Mouse (Mus musculus): ENCODE data around the gene Gna11. TPM values are rescaled to one million over a fixed set of nuclear protein-coding genes. Genes with fewer than 3 reads are reported as not detected.

The Gna11 gene
- polyA plus RNA-seq, 1 experiment from 2014 or later: 101 TPM

GRCm38 (mm10) chr10:81575695-81576094, 30.7 kb upstream of the Gna11 start:
- H3K27ac ChIP-seq (ENCODE audit: low read length): no peak overlapping the region; the same call in 1 of the 2 replicates
- 4% methylated on average over 6 of the region's 6 CpGs for WGBS
- no peaks in the 10 kb centered on the region for H3K36me3 ChIP-seq (ENCODE audit: control insufficient read depth, insufficient read depth, low read length)
- H3K9ac ChIP-seq (ENCODE audit: low read length): peak overlapping the region; percentile 76
- peaks cover 38% of the 10 kb centered on the region for H3K4me1 ChIP-seq (ENCODE audit: control insufficient read depth, insufficient read depth, low read length)
- H3K27me3 ChIP-seq (ENCODE audit: control insufficient read depth, insufficient read depth, low read length): no peaks in the 10 kb centered on the region
- ATAC-seq (ENCODE audit: insufficient read depth, low FRiP score): no peak
- peak overlapping the region; percentile 64 for H3K4me3 ChIP-seq (replicated peaks; ENCODE audit: low read length)
- H3K4me2 ChIP-seq (ENCODE audit: low read depth, low read length): peak overlapping the region; percentile 75
- no peaks in the 10 kb centered on the region for H3K9me3 ChIP-seq (replicated peaks; ENCODE audit: control insufficient read depth, low read length)

- Histone ChIP-seq H3K9me3 (replicated peaks; ENCODE audit: control insufficient read depth, low read length) (no peaks in the 10 kb centered on the region), H3K27ac (ENCODE audit: low read length) (peak overlapping the region; percentile 52; the same call in 1 of the 2 replicates), H3K27me3 (ENCODE audit: control insufficient read depth, insufficient read depth, low read length) (no peaks in the 10 kb centered on the region), H3K36me3 (ENCODE audit: control insufficient read depth, insufficient read depth, low read length) (no peaks in the 10 kb centered on the region), H3K4me3 (replicated peaks; ENCODE audit: low read length) (peak overlapping the region; percentile 64), H3K4me1 (ENCODE audit: control insufficient read depth, insufficient read depth, low read length) (peaks cover 40% of the 10 kb centered on the region), H3K4me2 (ENCODE audit: low read depth, low read length) (peak overlapping the region; percentile 75), H3K9ac (ENCODE audit: low read length) (peak overlapping the region; percentile 76)
- no peak for ATAC-seq (ENCODE audit: insufficient read depth, low FRiP score)
- WGBS: 1% methylated on average over 29 of the region's 30 CpGs
Observed at GRCm38 (mm10) chr10:81575208-81575631, 30.2 kb upstream of the Gna11 start.

- 20% methylated on average over 10 of the region's 10 CpGs for WGBS
- ATAC-seq (ENCODE audit: insufficient read depth, low FRiP score): no peak
Observed at GRCm38 (mm10) chr10:81574081-81575056, 29.4 kb upstream of the Gna11 start, which contains the start of gene Tle2. Gene Tle2, plus strand, starts transcription at chr10:81574561.

GRCm38 (mm10) chr10:81572975-81573374, 28.0 kb upstream of the Gna11 start:
- Histone ChIP-seq H3K9me3 (replicated peaks; ENCODE audit: control insufficient read depth, low read length) (no peaks in the 10 kb centered on the region), H3K4me3 (replicated peaks; ENCODE audit: low read length) (no peak overlapping the region), H3K27me3 (ENCODE audit: control insufficient read depth, insufficient read depth, low read length) (no peaks in the 10 kb centered on the region), H3K4me1 (ENCODE audit: control insufficient read depth, insufficient read depth, low read length) (peaks cover 58% of the 10 kb centered on the region), H3K27ac (ENCODE audit: low read length) (peak overlapping the region; percentile 55), H3K36me3 (ENCODE audit: control insufficient read depth, insufficient read depth, low read length) (no peaks in the 10 kb centered on the region), H3K4me2 (ENCODE audit: low read depth, low read length) (peak overlapping the region; percentile 71; the same call in 1 of the 2 replicates), H3K9ac (ENCODE audit: low read length) (no peak overlapping the region)
- 17% methylated on average over 9 of the region's 9 CpGs for WGBS
- no peak for ATAC-seq (ENCODE audit: insufficient read depth, low FRiP score)

More at GRCm38 (mm10) chr10:81574081-81575056, 29.4 kb upstream of the Gna11 start, which contains the start of gene Tle2:
- Histone ChIP-seq H3K4me2 (ENCODE audit: low read depth, low read length) (peak within 1 kb of the TSS; percentile 75), H3K9me3 (replicated peaks; ENCODE audit: control insufficient read depth, low read length) (no peaks in the 10 kb centered on the region), H3K36me3 (ENCODE audit: control insufficient read depth, insufficient read depth, low read length) (no peaks in the 10 kb centered on the region), H3K27ac (ENCODE audit: low read length) (peak within 1 kb of the TSS; percentile 52; the same call in 1 of the 2 replicates), H3K4me1 (ENCODE audit: control insufficient read depth, insufficient read depth, low read length) (peaks cover 45% of the 10 kb centered on the region), H3K9ac (ENCODE audit: low read length) (peak within 1 kb of the TSS; percentile 76), H3K27me3 (ENCODE audit: control insufficient read depth, insufficient read depth, low read length) (no peaks in the 10 kb centered on the region), H3K4me3 (replicated peaks; ENCODE audit: low read length) (peak within 1 kb of the TSS; percentile 64)

- H3K4me3 ChIP-seq (replicated peaks; ENCODE audit: low read length): peak overlapping the region; percentile 53
- 16% methylated on average over 9 of the region's 9 CpGs for WGBS
- no peaks in the 10 kb centered on the region for H3K9me3 ChIP-seq (replicated peaks; ENCODE audit: control insufficient read depth, low read length)
- H3K4me2 ChIP-seq (ENCODE audit: low read depth, low read length): peak overlapping the region; percentile 71
- H3K36me3 ChIP-seq (ENCODE audit: control insufficient read depth, insufficient read depth, low read length): no peaks in the 10 kb centered on the region
- ATAC-seq (ENCODE audit: insufficient read depth, low FRiP score): no peak
- H3K4me1 ChIP-seq (ENCODE audit: control insufficient read depth, insufficient read depth, low read length): peaks cover 58% of the 10 kb centered on the region
- peak overlapping the region; percentile 61 for H3K9ac ChIP-seq (ENCODE audit: low read length)
- H3K27ac ChIP-seq (ENCODE audit: low read length): peak overlapping the region; percentile 73
- no peaks in the 10 kb centered on the region for H3K27me3 ChIP-seq (ENCODE audit: control insufficient read depth, insufficient read depth, low read length)
Observed at GRCm38 (mm10) chr10:81572133-81572671, 27.2 kb upstream of the Gna11 start.

- H3K4me1 ChIP-seq (ENCODE audit: control insufficient read depth, insufficient read depth, low read length): peaks cover 58% of the 10 kb centered on the region
- no peaks in the 10 kb centered on the region for H3K36me3 ChIP-seq (ENCODE audit: control insufficient read depth, insufficient read depth, low read length)
- no peaks in the 10 kb centered on the region for H3K9me3 ChIP-seq (replicated peaks; ENCODE audit: control insufficient read depth, low read length)
- H3K4me3 ChIP-seq (replicated peaks; ENCODE audit: low read length): peak overlapping the region; percentile 53
- H3K4me2 ChIP-seq (ENCODE audit: low read depth, low read length): peak overlapping the region; percentile 71
- H3K9ac ChIP-seq (ENCODE audit: low read length): peak overlapping the region; percentile 69
- peak; percentile 91 for ATAC-seq (ENCODE audit: insufficient read depth, low FRiP score)
- H3K27ac ChIP-seq (ENCODE audit: low read length): peak overlapping the region; percentile 86
- H3K27me3 ChIP-seq (ENCODE audit: control insufficient read depth, insufficient read depth, low read length): no peaks in the 10 kb centered on the region
- WGBS: under 1% methylated on average over 18 of the region's 18 CpGs
Observed at GRCm38 (mm10) chr10:81571501-81571876, 26.5 kb upstream of the Gna11 start.

GRCm38 (mm10) chr10:81570831-81571500, 26.0 kb upstream of the Gna11 start:
- WGBS: 0% methylated on average over 33 of the region's 34 CpGs
- Histone ChIP-seq H3K9ac (ENCODE audit: low read length) (peak overlapping the region; percentile 69), H3K4me3 (replicated peaks; ENCODE audit: low read length) (peak overlapping the region; percentile 53), H3K27me3 (ENCODE audit: control insufficient read depth, insufficient read depth, low read length) (no peaks in the 10 kb centered on the region), H3K4me1 (ENCODE audit: control insufficient read depth, insufficient read depth, low read length) (peaks cover 58% of the 10 kb centered on the region), H3K27ac (ENCODE audit: low read length) (peak overlapping the region; percentile 86), H3K9me3 (replicated peaks; ENCODE audit: control insufficient read depth, low read length) (no peaks in the 10 kb centered on the region), H3K36me3 (ENCODE audit: control insufficient read depth, insufficient read depth, low read length) (peaks cover 4% of the 10 kb centered on the region), H3K4me2 (ENCODE audit: low read depth, low read length) (peak overlapping the region; percentile 71)
- peak; percentile 69 for ATAC-seq (ENCODE audit: insufficient read depth, low FRiP score)

- Histone ChIP-seq H3K36me3 (ENCODE audit: control insufficient read depth, insufficient read depth, low read length) (peaks cover 11% of the 10 kb centered on the region), H3K27ac (ENCODE audit: low read length) (peak overlapping the region; percentile 86), H3K9ac (ENCODE audit: low read length) (peak overlapping the region; percentile 65), H3K4me3 (replicated peaks; ENCODE audit: low read length) (peak overlapping the region; percentile 53), H3K9me3 (replicated peaks; ENCODE audit: control insufficient read depth, low read length) (no peaks in the 10 kb centered on the region), H3K4me1 (ENCODE audit: control insufficient read depth, insufficient read depth, low read length) (peaks cover 53% of the 10 kb centered on the region), H3K27me3 (ENCODE audit: control insufficient read depth, insufficient read depth, low read length) (no peaks in the 10 kb centered on the region), H3K4me2 (ENCODE audit: low read depth, low read length) (peak overlapping the region; percentile 71)
- WGBS: 2% methylated on average over 11 of the region's 11 CpGs
- ATAC-seq (ENCODE audit: insufficient read depth, low FRiP score): peak; percentile 0; the same call in 1 of the 2 replicates
Observed at GRCm38 (mm10) chr10:81570238-81570800, 25.3 kb upstream of the Gna11 start.
